Comparison of ENCODE assay signal across 26 mouse cellular contexts in genomic region chr6:36516508-36516907, GRCm38 (mm10).
DNase-seq lines count a peak whose midpoint lies in the region; ATAC-seq and TF ChIP-seq lines count a peak whose summit lies in the region.
"Had no signal": no experiment of that assay in that cellular context is flagged by ENCODE, and none has a peak within 500 bp of the region (broad histone marks: within the 10 kb centered on the region; RNA-seq: fewer than 3 reads in every experiment).

No protein-coding gene starts in this region.

- H3K4me1 ChIP-seq in forebrain, postnatal 0 days (ENCODE audit: insufficient read depth) = no peaks in the 10 kb centered on the region
- no peaks in the 10 kb centered on the region for H3K4me1 ChIP-seq in forebrain, embryonic 12.5 days
- H3K4me1 ChIP-seq in heart, embryonic 13.5 days = peaks cover 21% of the 10 kb centered on the region
- H3K4me1 ChIP-seq in hindbrain, embryonic 13.5 days (replicated peaks) = no peaks in the 10 kb centered on the region
- no peaks in the 10 kb centered on the region for H3K4me1 ChIP-seq in hindbrain, postnatal 0 days (ENCODE audit: insufficient read depth, low read length)
- H3K4me1 ChIP-seq: embryonic facial prominence, embryonic 12.5 days; hindbrain, embryonic 12.5 days; liver, embryonic 12.5 days; megakaryocyte, embryonic 14.5 days; midbrain, embryonic 12.5 days had no signal

- H3K9ac ChIP-seq in forebrain, postnatal 0 days = no peak overlapping the region
- no peak overlapping the region for H3K9ac ChIP-seq in forebrain, embryonic 12.5 days
- no peak overlapping the region for H3K9ac ChIP-seq in heart, embryonic 13.5 days
- no peak overlapping the region for H3K9ac ChIP-seq in hindbrain, embryonic 13.5 days
- no peak overlapping the region for H3K9ac ChIP-seq in hindbrain, postnatal 0 days (replicated peaks; ENCODE audit: low read length)
- H3K9ac ChIP-seq: embryonic facial prominence, embryonic 12.5 days; hindbrain, embryonic 12.5 days; liver, embryonic 12.5 days; liver, postnatal 0 days; midbrain, embryonic 12.5 days had no signal

- 42% methylated on average over 4 of the region's 4 CpGs for WGBS in forebrain, postnatal 0 days
- WGBS in forebrain, embryonic 12.5 days = 58% methylated on average over 4 of the region's 4 CpGs
- 78% methylated on average over 4 of the region's 4 CpGs for WGBS in heart, embryonic 13.5 days
- WGBS in hindbrain, embryonic 13.5 days = 55% methylated on average over 4 of the region's 4 CpGs
- 57% methylated on average over 4 of the region's 4 CpGs for WGBS in hindbrain, postnatal 0 days

- DNase-seq in forebrain, postnatal 0 days = no peak
- no peak for DNase-seq in heart, postnatal 4 days
- no peak for DNase-seq in hindbrain, postnatal 0 days (ENCODE audit: low spot score)
- no peak for DNase-seq in gastrocnemius, adult 2 months
- DNase-seq: adrenal gland, postnatal 14 days; cerebellum, adult 11-12 months; cerebellum, adult 9-11 months; embryo, embryonic 11 days; gastrocnemius, postnatal 25 days; heart, adult 11 months; kidney, adult 9 months; kidney, postnatal 10 days; layer of hippocampus, postnatal 36 days; left cerebral cortex, postnatal 4 days; liver, postnatal 0 days; thymus, postnatal 14 days had no signal

- H3K27me3 ChIP-seq in forebrain, postnatal 0 days (ENCODE audit: insufficient read depth, low read length) = no peaks in the 10 kb centered on the region
- no peaks in the 10 kb centered on the region for H3K27me3 ChIP-seq in forebrain, embryonic 12.5 days
- H3K27me3 ChIP-seq in heart, embryonic 13.5 days (replicated peaks) = no peaks in the 10 kb centered on the region
- H3K27me3 ChIP-seq in hindbrain, embryonic 13.5 days = no peaks in the 10 kb centered on the region
- H3K27me3 ChIP-seq in hindbrain, postnatal 0 days (ENCODE audit: insufficient read depth, low read length) = no peaks in the 10 kb centered on the region
- H3K27me3 ChIP-seq: embryonic facial prominence, embryonic 12.5 days; hindbrain, embryonic 12.5 days; liver, embryonic 12.5 days; megakaryocyte, embryonic 14.5 days; midbrain, embryonic 12.5 days had no signal

- H3K36me3 ChIP-seq in forebrain, postnatal 0 days (ENCODE audit: insufficient read depth) = no peaks in the 10 kb centered on the region
- no peaks in the 10 kb centered on the region for H3K36me3 ChIP-seq in forebrain, embryonic 12.5 days (replicated peaks)
- no peaks in the 10 kb centered on the region for H3K36me3 ChIP-seq in heart, embryonic 13.5 days
- no peaks in the 10 kb centered on the region for H3K36me3 ChIP-seq in hindbrain, embryonic 13.5 days
- no peaks in the 10 kb centered on the region for H3K36me3 ChIP-seq in hindbrain, postnatal 0 days (ENCODE audit: insufficient read depth, low read length)
- H3K36me3 ChIP-seq: embryonic facial prominence, embryonic 12.5 days; hindbrain, embryonic 12.5 days; liver, embryonic 12.5 days; midbrain, embryonic 12.5 days had no signal

- peak; percentile 29; the same call in 1 of the 2 replicates for ATAC-seq in forebrain, postnatal 0 days
- ATAC-seq in forebrain, embryonic 12.5 days (ENCODE audit: low FRiP score) = no peak
- no peak for ATAC-seq in heart, embryonic 13.5 days (ENCODE audit: extremely low read depth, insufficient number of reproducible peaks, low FRiP score, low TSS enrichment)
- no peak for ATAC-seq in hindbrain, embryonic 13.5 days (ENCODE audit: low FRiP score)
- no peak for ATAC-seq in hindbrain, postnatal 0 days
- ATAC-seq: CD4-positive, CD25-positive, alpha-beta regulatory T cell, adult 4 months; intestine, postnatal 0 days; liver, embryonic 12.5 days; liver, postnatal 0 days had no signal

- peak overlapping the region; percentile 50; the same call in 1 of the 2 replicates for H3K27ac ChIP-seq in forebrain, postnatal 0 days (ENCODE audit: low read depth, low read length)
- H3K27ac ChIP-seq in forebrain, embryonic 12.5 days = no peak overlapping the region
- H3K27ac ChIP-seq in heart, embryonic 13.5 days (replicated peaks) = peak overlapping the region; percentile 65; the same call in 1 of the 2 replicates
- H3K27ac ChIP-seq in hindbrain, embryonic 13.5 days = 0 out of 2 replicates have a peak overlapping the region, but pooled peaks have one; percentile 40
- no peak overlapping the region for H3K27ac ChIP-seq in hindbrain, postnatal 0 days
- no peak overlapping the region for H3K27ac ChIP-seq in gastrocnemius, adult 2 months
- H3K27ac ChIP-seq: embryonic facial prominence, embryonic 12.5 days; hindbrain, embryonic 12.5 days; liver, embryonic 12.5 days; midbrain, embryonic 12.5 days had no signal

- intact Hi-C loops in gastrocnemius, adult 2 months (cut with DNase I) = no loop called here

- H3K4me2 ChIP-seq in forebrain, postnatal 0 days (ENCODE audit: low read depth) = no peak overlapping the region
- H3K4me2 ChIP-seq in forebrain, embryonic 12.5 days = no peak overlapping the region
- no peak overlapping the region for H3K4me2 ChIP-seq in heart, embryonic 13.5 days
- no peak overlapping the region for H3K4me2 ChIP-seq in hindbrain, embryonic 13.5 days
- H3K4me2 ChIP-seq in hindbrain, postnatal 0 days (ENCODE audit: low read depth, low read length) = no peak overlapping the region
- H3K4me2 ChIP-seq: embryonic facial prominence, embryonic 12.5 days; hindbrain, embryonic 12.5 days; liver, embryonic 12.5 days; midbrain, embryonic 12.5 days had no signal

- no peak for TF ChIP-seq CTCF in forebrain, postnatal 0 days (IDR thresholded peaks at IDR 0.05; ENCODE audit: low read depth)
- TF ChIP-seq CTCF in hindbrain, postnatal 0 days (IDR thresholded peaks at IDR 0.05; ENCODE audit: low read depth) = no peak
- TF ChIP-seq CTCF in gastrocnemius, adult 2 months (IDR thresholded peaks at IDR 0.05) = no peak

- no peak overlapping the region for H3K4me3 ChIP-seq in forebrain, postnatal 0 days (ENCODE audit: low read depth, low read length)
- H3K4me3 ChIP-seq in forebrain, embryonic 12.5 days (replicated peaks) = no peak overlapping the region
- H3K4me3 ChIP-seq in heart, embryonic 13.5 days = no peak overlapping the region
- no peak overlapping the region for H3K4me3 ChIP-seq in hindbrain, embryonic 13.5 days
- no peak overlapping the region for H3K4me3 ChIP-seq in hindbrain, postnatal 0 days (ENCODE audit: low read length)
- no peak overlapping the region for H3K4me3 ChIP-seq in gastrocnemius, adult 2 months
- H3K4me3 ChIP-seq: embryonic facial prominence, embryonic 12.5 days; hindbrain, embryonic 12.5 days; liver, embryonic 12.5 days; megakaryocyte, embryonic 14.5 days; midbrain, embryonic 12.5 days had no signal

- H3K9me3 ChIP-seq in forebrain, postnatal 0 days (ENCODE audit: low read length) = no peaks in the 10 kb centered on the region
- H3K9me3 ChIP-seq in forebrain, embryonic 12.5 days = no peaks in the 10 kb centered on the region
- no peaks in the 10 kb centered on the region for H3K9me3 ChIP-seq in heart, embryonic 13.5 days
- no peaks in the 10 kb centered on the region for H3K9me3 ChIP-seq in hindbrain, embryonic 13.5 days
- no peaks in the 10 kb centered on the region for H3K9me3 ChIP-seq in hindbrain, postnatal 0 days (ENCODE audit: low read length)
- H3K9me3 ChIP-seq: embryonic facial prominence, embryonic 12.5 days; hindbrain, embryonic 12.5 days; liver, embryonic 12.5 days; midbrain, embryonic 12.5 days had no signal

Comparison
In these comparisons a context has a peak if more than half of its experiments do, and no peak if none do; other contexts are left out.
1. H3K27ac ChIP-seq: peak in forebrain, postnatal 0 days (single experiment), heart, embryonic 13.5 days (single experiment) and hindbrain, embryonic 13.5 days (single experiment); none in forebrain, embryonic 12.5 days (single experiment), hindbrain, postnatal 0 days (single experiment) and gastrocnemius, adult 2 months (single experiment).